Mouse (Mus musculus) liver, adult 2 months (tissue): ENCODE data around the gene Ppp1r9a. TPM values are rescaled to one million over a fixed set of nuclear protein-coding genes. Genes with fewer than 3 reads are reported as not detected.
A peak's percentile ranks its signal among the peaks of the same experiment; 100 is the strongest.

Source experiments
- DNase-seq: peaks from one replicate; pipeline ENCODE4 v3.0.0-alpha.2; 2011; ENCODE audit warnings: low read depth, low spot score; ENCODE audit errors: extremely low read depth
- H3K27ac ChIP-seq: fragments of 200-500 bp; replicated peaks from 2 replicates; pipeline ENCODE4 v1.5.1; 2012; ENCODE audit warnings: low read depth, mild to moderate bottlenecking, control low read depth, inconsistent platforms, low read length; ENCODE audit not compliant: insufficient read depth
- H3K27me3 ChIP-seq: fragments of 200-500 bp; 2 replicates; pipeline ENCODE4 v1.6.1; 2012; ENCODE audit warnings: mild to moderate bottlenecking, moderate library complexity, low read length, inconsistent platforms; ENCODE audit not compliant: control insufficient read depth, insufficient read depth
- H3K36me3 ChIP-seq: fragments of 200-500 bp; 2 replicates; pipeline ENCODE4 v1.6.1; 2012; ENCODE audit warnings: low read length, inconsistent platforms; ENCODE audit not compliant: control insufficient read depth, insufficient read depth
- H3K4me1 ChIP-seq: fragments of 200-500 bp; 2 replicates; pipeline ENCODE4 v1.6.1; 2011; ENCODE audit warnings: low read length; ENCODE audit not compliant: control insufficient read depth, insufficient read depth
- H3K4me3 ChIP-seq: fragments of 200-500 bp; 2 replicates; pipeline ENCODE4 v1.5.1; 2011; ENCODE audit warnings: low read depth, mild to moderate bottlenecking, control low read depth, low read length, moderate library complexity; ENCODE audit not compliant: insufficient read depth
- H3K79me2 ChIP-seq: fragments of 200-500 bp; 2 replicates; pipeline ENCODE4 v1.6.1; 2012; ENCODE audit warnings: inconsistent platforms, mild to moderate bottlenecking, low read length, moderate library complexity; ENCODE audit not compliant: control insufficient read depth, insufficient read depth
- H3K9ac ChIP-seq: fragments of 200-500 bp; 2 replicates; pipeline ENCODE4 v1.6.1; 2012; ENCODE audit warnings: low read depth, mild to moderate bottlenecking, control low read depth, inconsistent platforms, low read length
- CTCF ChIP-seq: fragments of 200-500 bp; IDR thresholded peaks from 2 replicates; pipeline ENCODE4 v1.5.1; 2011; ENCODE audit warnings: low read depth, low read length, control low read depth
- POLR2A ChIP-seq: fragments of 200-500 bp; IDR thresholded peaks from 2 replicates; pipeline ENCODE4 v1.6.1; 2011; ENCODE audit warnings: low read length, control low read depth; ENCODE audit not compliant: insufficient read depth; ENCODE audit errors: extremely low read depth
- WGBS: fragments of 180-500 bp; shearing (Covaris S2); methylation state at CpG from one replicate; pipeline ENCODE4 v1.1.7; 2018; 5-methylcytosine and 5-hydroxymethylcytosine counted together
- polyA plus RNA-seq: library from polyadenylated mRNA; depleted of rRNA; stranded (reverse); fragments of >200 nt; gene quantifications from 2 replicates; pipeline ENCODE4 v1.2.3, GENCODE M21; 2012
- total RNA-seq: library from RNA; depleted of rRNA; stranded (reverse); fragments of >200 nt; gene quantifications from 2 replicates; pipeline ENCODE4 v1.2.3, GENCODE M21; 2014

Ppp1r9a gene
- total and polyA plus RNA-seq, 2 experiments: 0.75 to 3.0 TPM

- Histone ChIP-seq H3K27ac (no peak overlapping the region), H3K4me1 (peaks cover 2% of the 10 kb centered on the region)
- WGBS: 90% methylated on average over 14 of the region's 14 CpGs
These were observed 260.9 kb downstream of the Ppp1r9a start for GRCm38 (mm10) chr6:5163507-5164144.

DNA sequence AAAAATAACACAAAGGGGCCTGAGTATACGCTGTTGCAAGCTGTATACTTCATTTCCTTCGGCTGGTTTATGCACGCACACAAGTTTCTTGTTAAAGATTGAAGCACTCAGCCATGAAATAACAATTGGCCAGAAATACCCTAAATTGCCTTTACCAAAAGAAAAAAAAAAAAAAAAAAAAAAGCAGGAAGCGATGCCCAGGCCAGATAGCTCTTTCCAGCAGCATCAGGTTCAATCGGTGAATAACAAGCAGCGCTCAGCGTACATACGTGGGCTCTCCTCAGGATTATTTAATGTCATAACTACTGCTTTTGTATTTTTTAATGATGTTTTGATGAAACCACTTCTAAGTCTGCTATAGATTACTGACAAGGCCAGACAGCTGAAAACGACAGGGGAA is 262.1 kb downstream of the Ppp1r9a start:
- peaks cover 18% of the 10 kb centered on the region for H3K36me3 ChIP-seq
- WGBS: 84% methylated on average over 9 of the region's 9 CpGs
- H3K4me1 ChIP-seq: peaks cover 4% of the 10 kb centered on the region
- no peak for DNase-seq
- H3K27me3 ChIP-seq: no peaks in the 10 kb centered on the region
- no peak overlapping the region for H3K4me3 ChIP-seq
- H3K79me2 ChIP-seq: no peaks in the 10 kb centered on the region
- H3K9ac ChIP-seq: no peak overlapping the region
- TF ChIP-seq CTCF (no peak), POLR2A (no peak)
- no peak overlapping the region for H3K27ac ChIP-seq

More at GRCm38 (mm10) chr6:5163507-5164144, 260.9 kb downstream of the Ppp1r9a start:
- Histone ChIP-seq H3K79me2 (no peaks in the 10 kb centered on the region), H3K9ac (no peak overlapping the region), H3K27me3 (no peaks in the 10 kb centered on the region), H3K4me3 (no peak overlapping the region), H3K36me3 (peaks cover 14% of the 10 kb centered on the region)
- no peak for DNase-seq
- TF ChIP-seq CTCF (no peak), POLR2A (no peak)

GRCm38 (mm10) chr6:5167051-5167677 is 264.4 kb downstream of the Ppp1r9a start:
- DNase-seq: no peak
- Histone ChIP-seq H3K36me3 (peaks cover 26% of the 10 kb centered on the region), H3K9ac (no peak overlapping the region), H3K27ac (no peak overlapping the region), H3K27me3 (no peaks in the 10 kb centered on the region), H3K4me1 (peaks cover 9% of the 10 kb centered on the region), H3K79me2 (no peaks in the 10 kb centered on the region), H3K4me3 (no peak overlapping the region)
- TF ChIP-seq CTCF (no peak), POLR2A (no peak)
- 69% methylated on average over 14 of the region's 14 CpGs for WGBS

GRCm38 (mm10) chr6:5168158-5168557 is 265.4 kb downstream of the Ppp1r9a start:
- Histone ChIP-seq H3K36me3 (peaks cover 32% of the 10 kb centered on the region), H3K9ac (no peak overlapping the region), H3K4me1 (peaks cover 16% of the 10 kb centered on the region), H3K27ac (no peak overlapping the region), H3K4me3 (no peak overlapping the region), H3K79me2 (no peaks in the 10 kb centered on the region), H3K27me3 (no peaks in the 10 kb centered on the region)
- no peak for DNase-seq
- WGBS: 89% methylated on average over 9 of the region's 9 CpGs
- TF ChIP-seq CTCF (no peak), POLR2A (no peak)

DNA sequence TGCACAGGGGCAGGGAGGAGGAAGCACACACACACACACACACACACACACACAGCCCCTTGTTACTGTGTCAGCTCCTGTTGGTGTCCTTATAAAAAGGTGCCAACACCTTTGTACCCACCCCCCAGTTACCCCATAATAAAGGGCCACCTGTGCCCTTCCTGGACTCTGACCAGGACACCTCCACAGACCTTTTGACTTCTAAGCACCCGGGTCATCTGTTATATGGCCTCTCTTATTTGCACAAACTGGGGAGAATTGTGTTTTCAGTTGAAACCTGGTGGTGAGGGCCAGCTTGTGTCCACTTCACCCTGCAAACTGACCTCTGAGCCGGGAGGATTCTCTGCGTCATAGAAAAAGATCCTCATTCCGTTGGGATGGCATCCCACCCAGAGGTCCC is 268.7 kb downstream of the Ppp1r9a start:
- TF ChIP-seq CTCF (no peak), POLR2A (no peak)
- no peak overlapping the region for H3K9ac ChIP-seq
- no peaks in the 10 kb centered on the region for H3K27me3 ChIP-seq
- H3K4me3 ChIP-seq: no peak overlapping the region
- 25% methylated on average over 4 of the region's 4 CpGs for WGBS
- no peaks in the 10 kb centered on the region for H3K79me2 ChIP-seq
- DNase-seq: peak; percentile 90
- peak overlapping the region; percentile 40 for H3K27ac ChIP-seq
- H3K36me3 ChIP-seq: peaks cover 51% of the 10 kb centered on the region
- peaks cover 30% of the 10 kb centered on the region for H3K4me1 ChIP-seq

DNA sequence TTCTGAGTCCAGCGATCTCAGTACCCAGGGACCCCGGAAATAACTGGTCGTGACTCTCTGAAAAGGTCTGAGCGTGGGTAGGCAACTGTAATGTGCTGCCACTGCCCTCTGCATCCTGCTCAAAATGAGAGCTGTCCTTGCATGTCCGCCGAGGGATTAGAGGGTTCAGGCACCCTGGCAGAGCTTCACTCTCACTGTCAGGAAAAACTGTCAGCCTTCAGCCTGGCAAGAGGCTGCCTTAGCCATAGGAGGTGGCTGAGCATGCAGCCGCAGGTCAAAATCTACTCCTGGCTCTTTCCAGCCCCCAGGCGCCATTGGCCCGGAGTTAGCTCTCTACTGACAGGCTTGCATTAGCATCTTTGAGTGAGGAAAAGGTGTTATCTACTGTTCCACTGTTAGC is 269.9 kb downstream of the Ppp1r9a start:
- 78% methylated on average over 9 of the region's 9 CpGs for WGBS
- Histone ChIP-seq H3K79me2 (no peaks in the 10 kb centered on the region), H3K27me3 (no peaks in the 10 kb centered on the region), H3K9ac (no peak overlapping the region), H3K4me1 (peaks cover 32% of the 10 kb centered on the region), H3K4me3 (no peak overlapping the region), H3K27ac (no peak overlapping the region), H3K36me3 (peaks cover 50% of the 10 kb centered on the region)
- DNase-seq: no peak
- no peak for TF ChIP-seq POLR2A
- TF ChIP-seq CTCF: no peak
